Mouse (Mus musculus): ENCODE data around the gene Agpat4. TPM values are rescaled to one million over a fixed set of nuclear protein-coding genes. Genes with fewer than 3 reads are reported as not detected.

Gene Agpat4
- total RNA-seq, 2 experiments from 2014 or later = 33.2 to 54.3 TPM

GRCm38 (mm10) chr17:12160061-12160421 is 41.5 kb downstream of the Agpat4 start:
- no peak for DNase-seq (ENCODE audit: low spot score in 2 of 2)

GRCm38 (mm10) chr17:12160540-12160939 is 42.0 kb downstream of the Agpat4 start:
- no peak for DNase-seq (ENCODE audit: low spot score in 2 of 2)

GRCm38 (mm10) chr17:12160984-12161764 is 42.7 kb downstream of the Agpat4 start:
- peak in 1 of 2 experiments; percentile 17 for DNase-seq (ENCODE audit: low spot score in 2 of 2)

- DNase-seq (ENCODE audit: low spot score in 2 of 2) = no peak
Measured at GRCm38 (mm10) chr17:12161877-12162276, 43.4 kb downstream of the Agpat4 start.

- DNase-seq (ENCODE audit: low spot score in 2 of 2) = no peak
Measured at GRCm38 (mm10) chr17:12162824-12163223, 44.3 kb downstream of the Agpat4 start.

GRCm38 (mm10) chr17:12163403-12163802 is 44.9 kb downstream of the Agpat4 start:
- no peak for DNase-seq (ENCODE audit: low spot score in 2 of 2)

GRCm38 (mm10) chr17:12163903-12164302 is 45.4 kb downstream of the Agpat4 start:
- DNase-seq (ENCODE audit: low spot score in 2 of 2) = no peak

GRCm38 (mm10) chr17:12164507-12164906 is 46.0 kb downstream of the Agpat4 start:
- DNase-seq (ENCODE audit: low spot score in 2 of 2) = no peak

- no peak for DNase-seq (ENCODE audit: low spot score in 2 of 2)
Measured at GRCm38 (mm10) chr17:12165009-12165695, 46.6 kb downstream of the Agpat4 start.

- no peak for DNase-seq (ENCODE audit: low spot score in 2 of 2)
Measured at GRCm38 (mm10) chr17:12165701-12166100, 47.2 kb downstream of the Agpat4 start.

- peak in 1 of 2 experiments; percentile 45 for DNase-seq (ENCODE audit: low spot score in 2 of 2)
Measured at GRCm38 (mm10) chr17:12168536-12168935, 50.0 kb downstream of the Agpat4 start.

- no peak for DNase-seq (ENCODE audit: low spot score in 2 of 2)
Measured at GRCm38 (mm10) chr17:12169326-12169836, 50.9 kb downstream of the Agpat4 start.

GRCm38 (mm10) chr17:12170791-12171497 is 52.4 kb downstream of the Agpat4 start:
- no peak for DNase-seq (ENCODE audit: low spot score in 2 of 2)

GRCm38 (mm10) chr17:12171666-12172065 is 53.2 kb downstream of the Agpat4 start:
- DNase-seq (ENCODE audit: low spot score in 2 of 2) = no peak

- no peak for DNase-seq (ENCODE audit: low spot score in 2 of 2)
Measured at GRCm38 (mm10) chr17:12174221-12174620, 55.7 kb downstream of the Agpat4 start.

GRCm38 (mm10) chr17:12174896-12175295 is 56.4 kb downstream of the Agpat4 start:
- no peak for DNase-seq (ENCODE audit: low spot score in 2 of 2)

- no peak for DNase-seq (ENCODE audit: low spot score in 2 of 2)
Measured at GRCm38 (mm10) chr17:12175626-12176025, 57.1 kb downstream of the Agpat4 start.

- DNase-seq (ENCODE audit: low spot score in 2 of 2) = no peak
Measured at GRCm38 (mm10) chr17:12179339-12179738, 60.8 kb downstream of the Agpat4 start.

- DNase-seq (ENCODE audit: low spot score in 2 of 2) = no peak
Measured at GRCm38 (mm10) chr17:12179766-12180165, 61.3 kb downstream of the Agpat4 start.

- no peak for DNase-seq (ENCODE audit: low spot score in 2 of 2)
Measured at GRCm38 (mm10) chr17:12182702-12183485, 64.4 kb downstream of the Agpat4 start.

GRCm38 (mm10) chr17:12184283-12184682 is 65.8 kb downstream of the Agpat4 start:
- DNase-seq (ENCODE audit: low spot score in 2 of 2) = no peak
